7 mouse cellular contexts compared by ENCODE assay signal in the genomic region with DNA sequence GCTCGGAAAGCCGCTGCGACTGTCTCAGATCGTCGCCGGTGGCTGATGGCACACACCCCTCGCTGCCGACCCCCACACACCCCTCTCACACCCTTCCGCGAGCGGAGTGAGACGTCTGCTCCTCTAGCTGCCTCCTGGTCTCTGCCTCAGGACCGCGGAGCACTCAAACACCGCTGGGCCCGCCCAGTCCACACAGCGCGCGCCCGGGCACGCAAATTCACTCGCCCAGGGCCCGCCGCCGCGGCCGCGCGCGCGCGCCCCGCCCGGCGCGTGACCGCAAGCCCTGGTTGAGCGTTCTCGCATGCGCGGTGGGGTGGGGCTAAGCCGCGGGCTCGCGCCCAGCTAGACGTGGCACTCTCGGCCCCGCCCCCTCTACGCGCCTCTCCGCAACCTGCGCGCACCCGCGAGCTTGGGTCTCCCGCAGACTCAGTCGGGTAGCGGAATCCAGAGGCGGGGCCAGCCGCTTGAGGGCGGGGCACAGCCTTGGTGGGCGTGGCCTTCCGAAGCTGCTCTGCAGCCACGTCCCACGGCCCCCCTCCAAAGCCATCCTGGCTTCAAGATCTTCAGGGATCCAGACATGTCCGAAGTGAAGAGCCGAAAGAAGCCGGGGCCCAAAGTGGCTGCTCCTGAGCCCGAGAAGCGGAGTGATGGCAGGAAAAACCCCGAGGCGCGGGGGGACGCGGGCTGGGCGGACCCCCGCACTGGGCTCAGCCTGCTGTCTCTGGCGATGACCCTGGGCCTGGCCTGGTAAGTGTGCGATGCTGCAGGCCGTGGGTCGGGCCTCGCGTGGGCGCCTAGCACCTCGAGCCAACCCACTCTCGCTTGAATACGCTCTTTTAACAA. TPM values are rescaled to one million over a fixed set of nuclear protein-coding genes. Genes with fewer than 3 reads are reported as not detected.
DNase-seq lines count a peak whose midpoint lies in the region; ATAC-seq lines count a peak whose summit lies in the region.

A gene (minus strand): TSS at position 221 of the 843 bp plus-strand sequence.
A gene (plus strand): TSS at position 391 of the 843 bp plus-strand sequence.

- WGBS in intestine, embryonic 16.5 days, result under 1% methylated on average over 84 of the region's 87 CpGs
- under 1% methylated on average over 87 of the region's 87 CpGs for WGBS in midbrain, embryonic 11.5 days

- intact Hi-C loops in left cerebral cortex, postnatal 36 days (cut with DNase I), result loop anchor here (5.0 kb wide), 1 partner anchor 40 kb away; a partner anchor contains a TSS

- peak within 1 kb of the TSS; percentile 94 for H3K9ac ChIP-seq in intestine, embryonic 16.5 days (ENCODE audit: low read depth, low read length)
- H3K9ac ChIP-seq in midbrain, embryonic 11.5 days (ENCODE audit: low read length), result peak within 1 kb of the TSS; percentile 68

- DNase-seq in adrenal gland, adult 8-10 months, result peak; percentile 99
- DNase-seq in embryo, embryonic 9.5 days (ENCODE audit: extremely low spot score), result peak; percentile 100
- peak; percentile 100 for DNase-seq in gastrocnemius, postnatal 4 days (ENCODE audit: low spot score in 2 of 2)
- DNase-seq in left cerebral cortex, postnatal 36 days (ENCODE audit: low spot score in 2 of 2), result peak; percentile 100
- DNase-seq in midbrain, embryonic 11.5 days (ENCODE audit: low spot score, missing footprints), result peak; percentile 100
- DNase-seq in skeletal muscle tissue, adult 2 months (ENCODE audit: low read depth, low spot score), result peak; percentile 98

- no peaks in the 10 kb centered on the region for H3K9me3 ChIP-seq in intestine, embryonic 16.5 days (ENCODE audit: control insufficient read depth, low read length)
- no peaks in the 10 kb centered on the region for H3K9me3 ChIP-seq in midbrain, embryonic 11.5 days (ENCODE audit: control insufficient read depth, low read length)

- no peaks in the 10 kb centered on the region for H3K36me3 ChIP-seq in intestine, embryonic 16.5 days (ENCODE audit: control insufficient read depth, insufficient read depth, low read length)
- H3K36me3 ChIP-seq in midbrain, embryonic 11.5 days (ENCODE audit: control insufficient read depth, insufficient read depth, low read length), result no peaks in the 10 kb centered on the region; the same call in 1 of the 2 replicates

- H3K4me2 ChIP-seq in intestine, embryonic 16.5 days (ENCODE audit: low read depth, low read length), result peak within 1 kb of the TSS; percentile 84
- H3K4me2 ChIP-seq in midbrain, embryonic 11.5 days, result peak within 1 kb of the TSS; percentile 59

- peak within 1 kb of the TSS; percentile 95 for H3K27ac ChIP-seq in intestine, embryonic 16.5 days (ENCODE audit: low read length)
- peak within 1 kb of the TSS; percentile 60 for H3K27ac ChIP-seq in midbrain, embryonic 11.5 days (ENCODE audit: low read depth, low read length)

- no peaks in the 10 kb centered on the region for H3K27me3 ChIP-seq in intestine, embryonic 16.5 days (replicated peaks; ENCODE audit: control insufficient read depth, insufficient read depth, low read length)
- H3K27me3 ChIP-seq in midbrain, embryonic 11.5 days (ENCODE audit: control insufficient read depth, insufficient read depth, low read length), result no peaks in the 10 kb centered on the region

- 0 out of 2 replicates have a peak, but pooled peaks cover 6% of the 10 kb centered on the region for H3K4me1 ChIP-seq in intestine, embryonic 16.5 days (ENCODE audit: control insufficient read depth, insufficient read depth, low read length)
- H3K4me1 ChIP-seq in midbrain, embryonic 11.5 days (ENCODE audit: control insufficient read depth, insufficient read depth, low read length), result no peaks in the 10 kb centered on the region

- peak; percentile 96 for ATAC-seq in intestine, embryonic 16.5 days
- peak; percentile 97 for ATAC-seq in midbrain, embryonic 11.5 days (ENCODE audit: low FRiP score)

- H3K4me3 ChIP-seq in intestine, embryonic 16.5 days (ENCODE audit: low read length), result peak within 1 kb of the TSS; percentile 98
- H3K4me3 ChIP-seq in midbrain, embryonic 11.5 days (ENCODE audit: low read depth, low read length), result peak within 1 kb of the TSS; percentile 64

RNA-seq across cellular contexts. Expression of the first gene that starts in this region (rescaled TPM):
- total RNA-seq in adrenal gland, adult 8-10 months (2022), result 10 to 100 TPM in 1 of 4 experiments, 1 to 10 TPM in 3; 5.5 to 15.8 (median 9.4) TPM
- 10 to 100 TPM; 17.2 to 19.5 TPM for total RNA-seq in gastrocnemius, postnatal 4 days (2021)
- polyA plus RNA-seq in intestine, embryonic 16.5 days (2015; fragmentation: Nextera tagmentation; extraction: Ambion mirVana), result 15.6 and 18.0 TPM in 2 replicates
- total RNA-seq in left cerebral cortex, postnatal 36 days (2021), result 10 to 100 TPM; 11.4 to 12.8 TPM
- polyA plus RNA-seq in midbrain, embryonic 11.5 days (2014; fragmentation: Nextera tagmentation; extraction: Ambion mirVana), result 23.9 and 28.1 TPM in 2 replicates

RNA-seq across cellular contexts. Expression of the second gene that starts in this region (rescaled TPM):
- total RNA-seq in adrenal gland, adult 8-10 months (2022), result 10 to 100 TPM; 31.9 to 51.4 (median 42.2) TPM
- total RNA-seq in gastrocnemius, postnatal 4 days (2021), result 10 to 100 TPM; 42.5 to 43.0 TPM
- 31.7 and 32.4 TPM in 2 replicates for polyA plus RNA-seq in intestine, embryonic 16.5 days (2015; fragmentation: Nextera tagmentation; extraction: Ambion mirVana)
- total RNA-seq in left cerebral cortex, postnatal 36 days (2021), result 10 to 100 TPM; 12.5 to 13.3 TPM
- 20.1 and 26.0 TPM in 2 replicates for polyA plus RNA-seq in midbrain, embryonic 11.5 days (2014; fragmentation: Nextera tagmentation; extraction: Ambion mirVana)

Comparison
In these comparisons a context has a peak if more than half of its experiments do, and no peak if none do; other contexts are left out.
1. Peak in every context shown above with its lines: DNase-seq, ATAC-seq, H3K4me3 ChIP-seq and H3K27ac ChIP-seq.